Mouse (Mus musculus): Measurements from ENCODE around the gene Mid1. TPM values are rescaled to one million over a fixed set of nuclear protein-coding genes. Genes with fewer than 3 reads are reported as not detected.
A peak's percentile ranks its signal among the peaks of the same experiment; 100 is the strongest.

Mid1 gene
- polyA plus RNA-seq, 1 experiment, result 15.2 TPM

- peaks cover 33% of the 10 kb centered on the region for H3K79me2 ChIP-seq (ENCODE audit: control insufficient read depth, insufficient read depth)
- H3K4me3 ChIP-seq (ENCODE audit: insufficient read depth, poor library complexity, severe bottlenecking), result peak overlapping the region; percentile 60
- H3K27me3 ChIP-seq (ENCODE audit: control insufficient read depth, insufficient read depth, insufficient read length), result no peaks in the 10 kb centered on the region
- H3ac ChIP-seq (ENCODE audit: control insufficient read depth, insufficient read length, low read depth), result peak overlapping the region; percentile 74
- H3K36me3 ChIP-seq (ENCODE audit: control insufficient read depth, insufficient read depth), result no peaks in the 10 kb centered on the region
- TF ChIP-seq USF1 (IDR thresholded peaks at IDR 0.05; ENCODE audit: low read depth) (no peak), MYOD1 (IDR thresholded peaks at IDR 0.05; ENCODE audit: control insufficient read depth, insufficient read length, low read depth) (no peak), MYOG (IDR thresholded peaks at IDR 0.05; ENCODE audit: control insufficient read depth, extremely low read depth, insufficient read length) (no peak), CTCF (IDR thresholded peaks at IDR 0.05; ENCODE audit: control insufficient read depth, insufficient read depth, insufficient read length) (no peak), FOSL1 (IDR thresholded peaks at IDR 0.05; ENCODE audit: insufficient read depth, low read length, poor library complexity, severe bottlenecking) (no peak), MAX (IDR thresholded peaks at IDR 0.05) (no peak), CEBPB (IDR thresholded peaks at IDR 0.05; ENCODE audit: low read depth) (no peak)
- H3K79me3 ChIP-seq (ENCODE audit: low read depth), result peaks cover 17% of the 10 kb centered on the region
Measured at GRCm38 (mm10) chrX:169880826-169881225, 195.8 kb downstream of the Mid1 start.

- Histone ChIP-seq H3K79me2 (ENCODE audit: control insufficient read depth, insufficient read depth) (peaks cover 39% of the 10 kb centered on the region), H3K36me3 (ENCODE audit: control insufficient read depth, insufficient read depth) (no peaks in the 10 kb centered on the region), H3K4me3 (ENCODE audit: insufficient read depth, poor library complexity, severe bottlenecking) (peak overlapping the region; percentile 60), H3K27me3 (ENCODE audit: control insufficient read depth, insufficient read depth, insufficient read length) (no peaks in the 10 kb centered on the region), H3ac (ENCODE audit: control insufficient read depth, insufficient read length, low read depth) (peak overlapping the region; percentile 74), H3K79me3 (ENCODE audit: low read depth) (peaks cover 23% of the 10 kb centered on the region)
- TF ChIP-seq MYOD1 (IDR thresholded peaks at IDR 0.05; ENCODE audit: control insufficient read depth, insufficient read length, low read depth) (peak; percentile 68), CEBPB (IDR thresholded peaks at IDR 0.05; ENCODE audit: low read depth) (no peak), FOSL1 (IDR thresholded peaks at IDR 0.05; ENCODE audit: insufficient read depth, low read length, poor library complexity, severe bottlenecking) (peak; percentile 11)
Measured at GRCm38 (mm10) chrX:169881253-169882219, 196.5 kb downstream of the Mid1 start.

- Histone ChIP-seq H3K4me3 (ENCODE audit: insufficient read depth, poor library complexity, severe bottlenecking) (no peak overlapping the region), H3K79me2 (ENCODE audit: control insufficient read depth, insufficient read depth) (peaks cover 46% of the 10 kb centered on the region), H3K36me3 (ENCODE audit: control insufficient read depth, insufficient read depth) (no peaks in the 10 kb centered on the region), H3ac (ENCODE audit: control insufficient read depth, insufficient read length, low read depth) (no peak overlapping the region), H3K27me3 (ENCODE audit: control insufficient read depth, insufficient read depth, insufficient read length) (no peaks in the 10 kb centered on the region), H3K79me3 (ENCODE audit: low read depth) (peaks cover 27% of the 10 kb centered on the region)
- peak; percentile 77 for TF ChIP-seq MYOD1 (IDR thresholded peaks at IDR 0.05; ENCODE audit: control insufficient read depth, insufficient read length, low read depth)
- no peak for TF ChIP-seq MAX (IDR thresholded peaks at IDR 0.05)
Measured at GRCm38 (mm10) chrX:169882220-169882609, 197.2 kb downstream of the Mid1 start.

GRCm38 (mm10) chrX:169883536-169884272, 198.7 kb downstream of the Mid1 start:
- Histone ChIP-seq H3K4me3 (ENCODE audit: insufficient read depth, poor library complexity, severe bottlenecking) (no peak overlapping the region), H3K79me2 (ENCODE audit: control insufficient read depth, insufficient read depth) (peaks cover 59% of the 10 kb centered on the region), H3K36me3 (ENCODE audit: control insufficient read depth, insufficient read depth) (no peaks in the 10 kb centered on the region), H3K79me3 (ENCODE audit: low read depth) (peaks cover 32% of the 10 kb centered on the region), H3K27me3 (ENCODE audit: control insufficient read depth, insufficient read depth, insufficient read length) (no peaks in the 10 kb centered on the region), H3ac (ENCODE audit: control insufficient read depth, insufficient read length, low read depth) (no peak overlapping the region)
- TF ChIP-seq MYOG (IDR thresholded peaks at IDR 0.05; ENCODE audit: control insufficient read depth, extremely low read depth, insufficient read length) (no peak), CTCF (IDR thresholded peaks at IDR 0.05; ENCODE audit: control insufficient read depth, insufficient read depth, insufficient read length) (no peak), MAX (IDR thresholded peaks at IDR 0.05) (no peak), FOSL1 (IDR thresholded peaks at IDR 0.05; ENCODE audit: insufficient read depth, low read length, poor library complexity, severe bottlenecking) (no peak)

GRCm38 (mm10) chrX:169890541-169890940, 205.5 kb downstream of the Mid1 start:
- peaks cover 93% of the 10 kb centered on the region for H3K79me2 ChIP-seq (ENCODE audit: control insufficient read depth, insufficient read depth)
- no peaks in the 10 kb centered on the region for H3K36me3 ChIP-seq (ENCODE audit: control insufficient read depth, insufficient read depth)
- H3K4me3 ChIP-seq (ENCODE audit: insufficient read depth, poor library complexity, severe bottlenecking), result no peak overlapping the region
- no peak for TF ChIP-seq MYOD1 (IDR thresholded peaks at IDR 0.05; ENCODE audit: control insufficient read depth, insufficient read length, low read depth)
- TF ChIP-seq CEBPB (IDR thresholded peaks at IDR 0.05; ENCODE audit: low read depth), result no peak
- TF ChIP-seq FOSL1 (IDR thresholded peaks at IDR 0.05; ENCODE audit: insufficient read depth, low read length, poor library complexity, severe bottlenecking), result no peak
- TF ChIP-seq CTCF (IDR thresholded peaks at IDR 0.05; ENCODE audit: control insufficient read depth, insufficient read depth, insufficient read length), result no peak
- TF ChIP-seq MYOG (IDR thresholded peaks at IDR 0.05; ENCODE audit: control insufficient read depth, extremely low read depth, insufficient read length), result no peak
- TF ChIP-seq MAX (IDR thresholded peaks at IDR 0.05), result no peak
- TF ChIP-seq USF1 (IDR thresholded peaks at IDR 0.05; ENCODE audit: low read depth), result no peak
- no peak overlapping the region for H3ac ChIP-seq (ENCODE audit: control insufficient read depth, insufficient read length, low read depth)
- H3K79me3 ChIP-seq (ENCODE audit: low read depth), result peaks cover 57% of the 10 kb centered on the region
- H3K27me3 ChIP-seq (ENCODE audit: control insufficient read depth, insufficient read depth, insufficient read length), result no peaks in the 10 kb centered on the region

Measured in C2C12 (cell line).